Mouse (Mus musculus) liver, embryonic 15.5 days (tissue): ENCODE data around the gene Tnfrsf12a. TPM values are rescaled to one million over a fixed set of nuclear protein-coding genes. Genes with fewer than 3 reads are reported as not detected.
A peak's percentile ranks its signal among the peaks of the same experiment; 100 is the strongest.

Experiments used
- ATAC-seq: fragments of 200-750 bp; cut with Nextera tagmentation; 2 replicates; pipeline ENCODE4 v1.8.0; 2017; ENCODE audit warnings: moderate number of reproducible peaks, mild to moderate bottlenecking, moderate library complexity; ENCODE audit not compliant: insufficient read depth
- H3K27ac ChIP-seq: fragments of 300-500 bp; sonication (generic); replicated peaks from 2 replicates; pipeline ENCODE4 v1.5.1; 2015; ENCODE audit warnings: mild to moderate bottlenecking, inconsistent platforms
- H3K27me3 ChIP-seq: fragments of 300-500 bp; sonication (generic); 2 replicates; pipeline ENCODE4 v1.6.1; 2015; ENCODE audit warnings: mild to moderate bottlenecking, inconsistent platforms
- H3K36me3 ChIP-seq: fragments of 300-500 bp; sonication (generic); replicated peaks from 2 replicates; pipeline ENCODE4 v1.6.1; 2015; ENCODE audit warnings: moderate library complexity, mild to moderate bottlenecking, inconsistent platforms
- H3K4me1 ChIP-seq: fragments of 300-500 bp; sonication (generic); replicated peaks from 2 replicates; pipeline ENCODE4 v1.6.1; 2015; ENCODE audit warnings: inconsistent platforms
- H3K4me2 ChIP-seq: fragments of 300-500 bp; sonication (generic); 2 replicates; pipeline ENCODE4 v1.6.1; 2015; ENCODE audit warnings: moderate library complexity, mild to moderate bottlenecking, inconsistent platforms
- H3K4me3 ChIP-seq: fragments of 300-500 bp; sonication (generic); replicated peaks from 2 replicates; pipeline ENCODE4 v1.5.1; 2015; ENCODE audit warnings: mild to moderate bottlenecking, inconsistent platforms
- H3K9ac ChIP-seq: fragments of 300-500 bp; sonication (generic); 2 replicates; pipeline ENCODE4 v1.6.1; 2015; ENCODE audit warnings: moderate library complexity, mild to moderate bottlenecking, inconsistent platforms
- H3K9me3 ChIP-seq: fragments of 300-500 bp; sonication (generic); replicated peaks from 2 replicates; pipeline ENCODE4 v1.6.1; 2016; ENCODE audit warnings: inconsistent platforms
- WGBS: fragments of 180-500 bp; shearing (Covaris S2); methylation state at CpG from one replicate; pipeline ENCODE4 v1.1.7; 2015; ENCODE audit warnings: mixed read lengths; ENCODE audit not compliant: insufficient replicate concordance; 5-methylcytosine and 5-hydroxymethylcytosine counted together
- polyA plus RNA-seq: library from polyadenylated mRNA; unstranded; fragments of >200 nt; fragmentation: Nextera tagmentation; extraction: Ambion mirVana; gene quantifications from 2 replicates; pipeline ENCODE4 v1.2.1, GENCODE M21; 2015

Tnfrsf12a gene
- polyA plus RNA-seq, 1 experiment from 2014 or later, result 5.8 TPM

GRCm38 (mm10) chr17:23679127-23679835 lies 2.0 kb upstream of the Tnfrsf12a start, which contains the start of gene Cldn6:
Gene Cldn6, plus strand, starts transcription at chr17:23679249.
- Histone ChIP-seq H3K36me3 (no peaks in the 10 kb centered on the region), H3K4me3 (no peak within 1 kb of the TSS; the same call in 1 of the 2 replicates), H3K27me3 (peaks cover 100% of the 10 kb centered on the region), H3K27ac (no peak within 1 kb of the TSS), H3K9me3 (no peaks in the 10 kb centered on the region), H3K9ac (no peak within 1 kb of the TSS), H3K4me2 (peak within 1 kb of the TSS; percentile 35), H3K4me1 (peaks cover 42% of the 10 kb centered on the region)
- ATAC-seq, result no peak
- 6% methylated on average over 38 of the region's 38 CpGs for whole genome bisulfite sequencing

- Histone ChIP-seq H3K9ac (peak overlapping the region; percentile 42; the same call in 1 of the 2 replicates), H3K4me3 (peak overlapping the region; percentile 63), H3K27ac (no peak overlapping the region), H3K4me2 (peak overlapping the region; percentile 92), H3K36me3 (no peaks in the 10 kb centered on the region), H3K4me1 (peaks cover 55% of the 10 kb centered on the region), H3K9me3 (no peaks in the 10 kb centered on the region), H3K27me3 (peaks cover 74% of the 10 kb centered on the region)
- WGBS, result under 1% methylated on average over 37 of the region's 37 CpGs
- no peak for ATAC-seq
These were observed 716 bp downstream of the Tnfrsf12a start for GRCm38 (mm10) chr17:23676473-23677031.

- peaks cover 65% of the 10 kb centered on the region for H3K27me3 ChIP-seq
- 13% methylated on average over 15 of the region's 15 CpGs for WGBS
- no peak overlapping the region for H3K9ac ChIP-seq
These were observed 1.5 kb downstream of the Tnfrsf12a start for GRCm38 (mm10) chr17:23675564-23676281.

GRCm38 (mm10) chr17:23675127-23675526 lies 2.1 kb downstream of the Tnfrsf12a start:
- peak overlapping the region; percentile 74; the same call in 1 of the 2 replicates for H3K4me3 ChIP-seq
- ATAC-seq, result no peak
- H3K9me3 ChIP-seq, result no peaks in the 10 kb centered on the region
- H3K27me3 ChIP-seq, result peaks cover 59% of the 10 kb centered on the region
- no peak overlapping the region for H3K27ac ChIP-seq
- WGBS, result 49% methylated on average over 5 of the region's 5 CpGs
- H3K36me3 ChIP-seq, result peaks cover 5% of the 10 kb centered on the region; the same call in 1 of the 2 replicates
- no peak overlapping the region; the same call in 1 of the 2 replicates for H3K9ac ChIP-seq
- peaks cover 55% of the 10 kb centered on the region for H3K4me1 ChIP-seq
- no peak overlapping the region for H3K4me2 ChIP-seq

More at GRCm38 (mm10) chr17:23675564-23676281, 1.5 kb downstream of the Tnfrsf12a start:
- H3K9me3 ChIP-seq, result no peaks in the 10 kb centered on the region
- H3K4me3 ChIP-seq, result peak overlapping the region; percentile 63
- peak overlapping the region; percentile 92 for H3K4me2 ChIP-seq
- ATAC-seq, result no peak
- H3K36me3 ChIP-seq, result no peaks in the 10 kb centered on the region
- peaks cover 55% of the 10 kb centered on the region for H3K4me1 ChIP-seq
- no peak overlapping the region for H3K27ac ChIP-seq

GRCm38 (mm10) chr17:23674271-23674952 lies 2.9 kb downstream of the Tnfrsf12a start:
- no peak for ATAC-seq
- peak overlapping the region; percentile 81 for H3K4me2 ChIP-seq
- H3K36me3 ChIP-seq, result peaks cover 13% of the 10 kb centered on the region
- H3K27me3 ChIP-seq, result peaks cover 52% of the 10 kb centered on the region
- H3K4me1 ChIP-seq, result peaks cover 53% of the 10 kb centered on the region
- WGBS, result 38% methylated on average over 9 of the region's 9 CpGs
- no peak overlapping the region; the same call in 1 of the 2 replicates for H3K27ac ChIP-seq
- peak overlapping the region; percentile 74 for H3K4me3 ChIP-seq
- peak overlapping the region; percentile 58 for H3K9ac ChIP-seq
- H3K9me3 ChIP-seq, result no peaks in the 10 kb centered on the region

GRCm38 (mm10) chr17:23673424-23674073 lies 3.7 kb downstream of the Tnfrsf12a start, which contains the start of the genes Hcfc1r1 and Thoc6:
Gene Hcfc1r1, plus strand, starts transcription at chr17:23673596.
Gene Thoc6, minus strand, starts transcription at chr17:23673882.
- H3K27me3 ChIP-seq, result peaks cover 44% of the 10 kb centered on the region
- H3K9ac ChIP-seq, result peak within 1 kb of the TSS; percentile 58
- peaks cover 51% of the 10 kb centered on the region for H3K4me1 ChIP-seq
- H3K27ac ChIP-seq, result peak within 1 kb of the TSS; percentile 61
- H3K9me3 ChIP-seq, result no peaks in the 10 kb centered on the region
- H3K36me3 ChIP-seq, result peaks cover 21% of the 10 kb centered on the region
- peak within 1 kb of the TSS; percentile 74 for H3K4me3 ChIP-seq
- WGBS, result under 1% methylated on average over 45 of the region's 45 CpGs
- ATAC-seq, result peak; percentile 95
- H3K4me2 ChIP-seq, result peak within 1 kb of the TSS; percentile 81

GRCm38 (mm10) chr17:23672761-23673160 lies 4.5 kb downstream of the Tnfrsf12a start:
- H3K36me3 ChIP-seq, result peaks cover 22% of the 10 kb centered on the region
- H3K4me3 ChIP-seq, result peak overlapping the region; percentile 74
- no peak for ATAC-seq
- H3K4me2 ChIP-seq, result peak overlapping the region; percentile 81
- peaks cover 48% of the 10 kb centered on the region for H3K4me1 ChIP-seq
- no peaks in the 10 kb centered on the region for H3K9me3 ChIP-seq
- H3K9ac ChIP-seq, result peak overlapping the region; percentile 42; the same call in 1 of the 2 replicates
- peaks cover 36% of the 10 kb centered on the region for H3K27me3 ChIP-seq
- no peak overlapping the region for H3K27ac ChIP-seq
- 47% methylated on average over 3 of the region's 3 CpGs for WGBS

- H3K9ac ChIP-seq, result no peak overlapping the region
- peaks cover 36% of the 10 kb centered on the region for H3K4me1 ChIP-seq
- H3K4me3 ChIP-seq, result no peak overlapping the region
- H3K27me3 ChIP-seq, result peaks cover 23% of the 10 kb centered on the region
- ATAC-seq, result no peak
- no peaks in the 10 kb centered on the region for H3K9me3 ChIP-seq
- no peak overlapping the region for H3K4me2 ChIP-seq
- 63% methylated on average over 3 of the region's 3 CpGs for WGBS
- no peak overlapping the region for H3K27ac ChIP-seq
- peaks cover 26% of the 10 kb centered on the region for H3K36me3 ChIP-seq
These were observed 5.7 kb downstream of the Tnfrsf12a start for GRCm38 (mm10) chr17:23671519-23671918.

GRCm38 (mm10) chr17:23670516-23671074 lies 6.7 kb downstream of the Tnfrsf12a start:
- Histone ChIP-seq H3K4me1 (peaks cover 27% of the 10 kb centered on the region), H3K4me2 (no peak overlapping the region), H3K4me3 (no peak overlapping the region), H3K9ac (no peak overlapping the region), H3K36me3 (peaks cover 26% of the 10 kb centered on the region), H3K9me3 (no peaks in the 10 kb centered on the region), H3K27me3 (peaks cover 14% of the 10 kb centered on the region), H3K27ac (no peak overlapping the region)
- no peak for ATAC-seq
- WGBS, result 75% methylated on average over 7 of the region's 7 CpGs

GRCm38 (mm10) chr17:23665511-23665910 lies 11.8 kb downstream of the Tnfrsf12a start:
- peaks cover 24% of the 10 kb centered on the region for H3K36me3 ChIP-seq
- ATAC-seq, result no peak
- H3K27me3 ChIP-seq, result peaks cover 34% of the 10 kb centered on the region
- H3K4me3 ChIP-seq, result no peak overlapping the region
- H3K4me2 ChIP-seq, result no peak overlapping the region
- peaks cover 5% of the 10 kb centered on the region; the same call in 1 of the 2 replicates for H3K4me1 ChIP-seq
- H3K27ac ChIP-seq, result no peak overlapping the region
- WGBS, result 73% methylated on average over 14 of the region's 14 CpGs
- no peaks in the 10 kb centered on the region for H3K9me3 ChIP-seq
- H3K9ac ChIP-seq, result no peak overlapping the region
